Mouse (Mus musculus): ENCODE data around the gene Mptx1.

DNA sequence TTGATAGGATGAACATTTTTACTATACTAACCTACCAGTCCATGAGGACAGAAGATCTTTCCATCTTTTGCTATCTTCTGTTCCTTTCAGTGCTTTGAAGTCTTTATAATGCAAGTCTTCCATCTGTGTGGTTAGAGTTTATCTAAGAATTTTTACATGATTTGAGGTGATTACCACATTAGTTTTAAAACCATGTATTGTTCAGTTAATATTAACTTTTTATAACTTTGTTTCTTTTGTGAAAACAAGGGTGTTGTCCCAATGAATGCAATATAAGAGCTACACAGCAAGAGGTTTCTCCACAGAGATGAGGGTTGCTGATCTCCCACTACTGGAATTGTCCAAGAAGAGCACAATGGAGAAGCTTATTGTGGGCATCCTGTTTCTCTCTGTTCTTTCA is at the start of gene Mptx1:
- TF ChIP-seq CTCF (IDR thresholded peaks at IDR 0.05; ENCODE audit: low read depth) (no peak), EP300 (optimal IDR thresholded peaks at IDR 0.05) (no peak)
